Mouse (Mus musculus) neural tube, embryonic 14.5 days (tissue): ENCODE results near the gene Hoxc5. TPM values are rescaled to one million over a fixed set of nuclear protein-coding genes. Genes with fewer than 3 reads are reported as not detected.

Source experiments
- ATAC-seq: fragments of 200-750 bp; cut with Nextera tagmentation; 2 replicates; pipeline ENCODE4 v1.8.0; 2017; ENCODE audit warnings: low read depth, mild to moderate bottlenecking, moderate TSS enrichment, moderate library complexity
- H3K27ac ChIP-seq: fragments of 300-500 bp; sonication (generic); 2 replicates; pipeline ENCODE4 v1.5.1; 2014; ENCODE audit warnings: low read depth, mild to moderate bottlenecking, control low read depth, low read length, moderate library complexity, mixed read lengths
- H3K27me3 ChIP-seq: fragments of 300-500 bp; sonication (generic); 2 replicates; pipeline ENCODE4 v1.6.1; 2014; ENCODE audit warnings: low read length; ENCODE audit not compliant: control insufficient read depth, insufficient read depth
- H3K36me3 ChIP-seq: fragments of 300-500 bp; sonication (generic); 2 replicates; pipeline ENCODE4 v1.6.1; 2014; ENCODE audit warnings: low read length, mixed read lengths; ENCODE audit not compliant: control insufficient read depth, insufficient read depth
- H3K4me1 ChIP-seq: fragments of 300-500 bp; sonication (generic); 2 replicates; pipeline ENCODE4 v1.6.1; 2014; ENCODE audit warnings: low read length; ENCODE audit not compliant: control insufficient read depth, insufficient read depth
- H3K4me2 ChIP-seq: fragments of 300-500 bp; sonication (generic); 2 replicates; pipeline ENCODE4 v1.6.1; 2014; ENCODE audit warnings: mild to moderate bottlenecking, low read depth, low read length, control low read depth
- H3K4me3 ChIP-seq: fragments of 300-500 bp; sonication (generic); 2 replicates; pipeline ENCODE4 v1.5.1; 2014; ENCODE audit warnings: low read depth, low read length, control low read depth, mixed read lengths
- H3K9ac ChIP-seq: fragments of 300-500 bp; sonication (generic); replicated peaks from 2 replicates; pipeline ENCODE4 v1.6.1; 2014; ENCODE audit warnings: low read depth, mild to moderate bottlenecking, control low read depth, low read length, mixed read lengths
- H3K9me3 ChIP-seq: fragments of 300-500 bp; sonication (generic); 2 replicates; pipeline ENCODE4 v1.6.1; 2016; ENCODE audit warnings: low read length; ENCODE audit not compliant: control insufficient read depth
- WGBS: fragments of 180-500 bp; shearing (Covaris S2); extraction: QIAGEN DNeasy Blood & Tissue Kit; methylation state at CpG from one replicate; pipeline ENCODE4 v1.1.7; 2014; 5-methylcytosine and 5-hydroxymethylcytosine counted together
- polyA plus RNA-seq: library from polyadenylated mRNA; unstranded; fragments of >200 nt; fragmentation: Nextera tagmentation; extraction: Ambion mirVana; gene quantifications from 2 replicates; pipeline ENCODE4 v1.2.1, GENCODE M21; 2014

Hoxc5 gene
- polyA plus RNA-seq = 3.6 and 10.2 TPM in 2 replicates

DNA sequence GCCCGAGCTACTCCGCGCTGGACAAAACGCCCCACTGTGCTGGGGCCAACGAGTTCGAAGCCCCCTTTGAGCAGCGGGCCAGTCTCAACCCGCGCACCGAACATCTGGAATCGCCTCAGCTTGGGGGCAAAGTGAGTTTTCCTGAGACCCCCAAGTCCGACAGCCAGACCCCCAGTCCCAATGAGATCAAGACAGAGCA, at the start of gene Hoxc5:
TSS of gene Hoxc5 (plus strand) at position 132 of the 199 bp plus-strand sequence.
- H3K36me3 ChIP-seq = no peaks in the 10 kb centered on the region
- no peaks in the 10 kb centered on the region for H3K9me3 ChIP-seq
- peak within 1 kb of the TSS; percentile 94 for H3K4me2 ChIP-seq
- H3K27ac ChIP-seq = peak within 1 kb of the TSS; percentile 81
- peak within 1 kb of the TSS; percentile 82 for H3K9ac ChIP-seq
- H3K4me3 ChIP-seq = peak within 1 kb of the TSS; percentile 87
- ATAC-seq = no peak
- H3K27me3 ChIP-seq = peaks cover 13% of the 10 kb centered on the region
- H3K4me1 ChIP-seq = peaks cover 6% of the 10 kb centered on the region; the same call in 1 of the 2 replicates
- WGBS = 3% methylated on average over 12 of the region's 12 CpGs

DNA sequence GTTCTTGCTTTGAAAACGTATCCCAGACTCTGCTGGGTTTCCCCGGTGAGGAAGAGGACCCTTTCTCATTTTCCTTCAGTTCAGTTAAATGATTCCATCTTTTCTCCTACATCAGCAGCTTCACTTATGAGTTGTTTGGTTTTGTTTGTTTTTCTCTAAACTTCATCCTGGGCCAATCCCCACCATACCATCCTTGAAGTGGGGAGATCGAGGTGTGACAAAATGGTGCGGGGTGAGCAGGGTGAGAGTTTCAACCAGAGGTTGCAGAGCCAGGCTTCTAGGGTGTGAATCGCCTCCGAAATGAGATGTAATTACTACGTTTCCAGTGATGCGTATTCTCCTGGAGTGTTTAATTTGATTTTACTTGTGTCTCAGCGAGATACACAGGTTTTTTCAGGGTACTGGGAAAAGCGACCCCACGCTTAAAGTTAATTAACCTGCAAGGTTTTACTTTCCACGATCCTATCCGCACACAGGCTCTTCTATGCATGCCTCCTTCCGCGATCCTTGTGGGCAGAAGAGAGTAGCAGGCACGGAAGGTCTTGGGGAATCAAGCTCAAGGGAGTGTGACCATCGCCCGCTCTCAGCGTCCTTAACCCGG, 49.2 kb upstream of the Hoxc5 start:
- H3K9me3 ChIP-seq = no peaks in the 10 kb centered on the region
- no peak overlapping the region for H3K4me3 ChIP-seq
- no peak overlapping the region for H3K27ac ChIP-seq
- peaks cover 54% of the 10 kb centered on the region for H3K27me3 ChIP-seq
- WGBS = under 1% methylated on average over 20 of the region's 20 CpGs
- H3K9ac ChIP-seq = no peak overlapping the region
- no peaks in the 10 kb centered on the region for H3K36me3 ChIP-seq
- H3K4me1 ChIP-seq = no peaks in the 10 kb centered on the region
- ATAC-seq = no peak
- peak overlapping the region; percentile 20; the same call in 1 of the 2 replicates for H3K4me2 ChIP-seq

DNA sequence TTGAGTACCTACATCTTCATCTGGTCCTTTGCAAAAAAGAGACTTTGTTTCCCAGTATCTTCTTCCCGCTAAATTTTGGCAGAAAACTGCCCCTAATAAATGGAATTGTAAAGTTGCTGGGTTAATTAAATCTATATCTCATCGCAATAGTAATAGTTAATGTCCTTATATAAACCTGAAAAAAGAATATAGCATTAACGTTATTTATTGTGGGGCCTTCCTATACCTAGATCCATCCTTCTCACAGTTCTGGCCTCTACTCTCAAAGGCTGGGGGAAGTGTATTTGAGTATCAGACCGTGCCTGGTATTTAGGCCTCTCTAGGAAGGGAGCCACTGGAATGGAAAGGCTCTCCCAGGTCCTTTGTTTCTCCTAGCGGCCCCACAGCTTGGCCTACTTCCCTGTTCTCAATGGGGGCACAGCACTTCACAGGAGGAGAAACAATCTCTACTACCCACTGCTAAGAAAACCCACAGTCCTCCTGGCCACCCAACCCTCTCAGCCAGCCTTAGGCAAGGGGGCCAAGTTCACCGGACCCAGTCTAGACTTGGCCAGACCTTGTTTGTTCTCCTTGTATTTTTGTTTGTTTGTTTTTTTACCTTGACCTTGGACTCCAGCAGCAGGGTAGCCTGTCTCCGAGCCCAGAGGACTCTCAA, 48.5 kb upstream of the Hoxc5 start:
- no peak overlapping the region for H3K27ac ChIP-seq
- peak overlapping the region; percentile 20; the same call in 1 of the 2 replicates for H3K4me2 ChIP-seq
- no peaks in the 10 kb centered on the region for H3K36me3 ChIP-seq
- no peak overlapping the region for H3K9ac ChIP-seq
- H3K9me3 ChIP-seq = no peaks in the 10 kb centered on the region
- peaks cover 54% of the 10 kb centered on the region for H3K27me3 ChIP-seq
- no peak for ATAC-seq
- 3% methylated on average over 7 of the region's 7 CpGs for WGBS
- no peak overlapping the region for H3K4me3 ChIP-seq
- no peaks in the 10 kb centered on the region for H3K4me1 ChIP-seq

DNA sequence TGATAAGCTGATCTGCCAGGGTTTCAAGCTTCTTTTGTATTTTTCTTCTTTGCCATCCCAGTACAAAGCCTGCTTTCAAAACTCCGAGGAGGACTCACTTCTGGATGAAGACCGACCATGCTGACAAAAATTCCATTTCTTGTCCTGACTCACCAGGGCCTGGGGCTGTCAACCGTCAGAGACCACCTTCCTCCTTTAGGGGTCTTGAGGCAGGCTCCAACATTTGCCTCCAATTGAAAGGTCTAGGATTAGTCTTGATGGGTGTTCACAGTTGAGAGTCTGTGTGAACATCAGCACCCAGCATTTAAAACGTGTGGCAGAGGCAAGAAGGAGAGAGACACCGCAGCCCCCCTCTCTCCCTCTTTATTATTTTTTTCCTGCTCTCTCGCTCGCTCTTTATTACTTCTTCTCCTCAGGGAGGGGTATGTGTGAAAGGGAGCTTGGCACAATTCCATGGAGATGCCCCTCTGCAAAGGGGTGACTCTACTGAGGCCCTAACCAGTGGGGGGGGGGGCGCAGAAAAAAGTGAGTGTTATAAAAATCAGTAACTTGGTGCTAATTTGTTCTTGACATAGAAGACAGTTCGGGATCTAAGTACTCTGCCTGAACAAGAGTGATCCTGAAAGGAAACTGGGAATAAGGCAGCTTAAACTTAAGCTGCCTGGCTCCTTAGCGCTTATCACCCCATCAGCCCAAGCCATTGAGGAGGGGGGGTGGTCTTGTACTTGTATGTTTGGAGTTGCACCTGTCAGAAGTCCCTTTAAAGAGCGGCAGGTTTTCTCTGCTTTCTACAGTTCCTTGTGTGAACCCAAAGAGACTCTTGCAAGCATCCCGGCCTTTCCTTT, 47.7 kb upstream of the Hoxc5 start:
- no peak for ATAC-seq
- H3K9me3 ChIP-seq = no peaks in the 10 kb centered on the region
- H3K4me3 ChIP-seq = no peak overlapping the region; the same call in 1 of the 2 replicates
- H3K27ac ChIP-seq = 0 out of 2 replicates have a peak overlapping the region, but pooled peaks have one; percentile 3
- 1% methylated on average over 12 of the region's 12 CpGs for WGBS
- H3K4me1 ChIP-seq = no peaks in the 10 kb centered on the region
- peak overlapping the region; percentile 23; the same call in 1 of the 2 replicates for H3K4me2 ChIP-seq
- H3K27me3 ChIP-seq = peaks cover 52% of the 10 kb centered on the region
- no peaks in the 10 kb centered on the region for H3K36me3 ChIP-seq
- no peak overlapping the region for H3K9ac ChIP-seq

GRCm38 (mm10) chr15:102920619-102921018, 46.6 kb upstream of the Hoxc5 start:
- Histone ChIP-seq H3K36me3 (no peaks in the 10 kb centered on the region), H3K4me2 (peak overlapping the region; percentile 23; the same call in 1 of the 2 replicates), H3K4me1 (no peaks in the 10 kb centered on the region), H3K27ac (no peak overlapping the region), H3K9me3 (no peaks in the 10 kb centered on the region), H3K9ac (no peak overlapping the region), H3K4me3 (no peak overlapping the region), H3K27me3 (peaks cover 50% of the 10 kb centered on the region)
- WGBS = under 1% methylated on average over 19 of the region's 20 CpGs
- peak; percentile 80 for ATAC-seq

DNA sequence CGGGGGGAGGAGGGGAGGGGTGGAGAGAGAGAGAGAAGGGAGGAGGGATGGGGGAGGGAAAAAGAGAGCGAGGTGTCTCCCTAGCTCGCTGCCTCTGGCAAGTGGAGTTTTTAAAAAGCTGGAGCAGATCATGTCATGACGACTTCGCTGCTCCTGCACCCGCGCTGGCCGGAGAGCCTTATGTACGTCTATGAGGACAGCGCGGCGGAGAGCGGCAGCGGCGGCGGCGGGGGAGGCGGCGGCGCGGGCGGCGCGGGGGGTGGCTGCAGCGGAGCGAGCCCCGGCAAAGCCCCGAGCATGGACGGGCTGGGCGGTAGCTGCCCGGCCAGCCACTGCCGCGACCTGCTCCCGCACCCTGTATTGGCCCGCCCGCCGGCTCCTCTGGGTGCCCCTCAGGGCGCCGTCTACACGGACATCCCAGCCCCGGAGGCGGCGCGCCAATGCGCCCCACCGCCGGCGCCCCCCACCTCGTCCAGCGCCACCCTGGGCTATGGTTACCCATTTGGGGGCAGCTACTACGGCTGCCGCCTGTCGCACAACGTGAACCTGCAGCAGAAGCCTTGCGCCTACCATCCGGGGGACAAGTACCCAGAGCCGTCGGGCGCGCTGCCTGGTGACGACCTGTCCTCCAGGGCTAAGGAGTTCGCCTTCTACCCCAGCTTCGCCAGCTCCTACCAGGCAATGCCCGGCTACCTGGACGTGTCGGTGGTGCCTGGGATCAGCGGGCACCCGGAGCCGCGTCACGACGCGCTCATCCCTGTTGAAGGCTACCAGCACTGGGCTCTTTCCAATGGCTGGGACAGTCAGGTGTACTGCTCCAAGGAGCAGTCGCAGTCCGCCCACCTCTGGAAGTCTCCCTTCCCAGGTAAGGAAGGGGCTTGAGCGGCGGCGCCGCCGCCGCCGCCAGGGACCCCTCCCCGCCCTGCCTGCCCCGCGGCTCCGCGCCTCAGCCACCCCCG, 45.9 kb upstream of the Hoxc5 start, which contains the start of gene Hoxc13:
TSS of gene Hoxc13 (plus strand) at position 51 of the 959 bp plus-strand sequence.
- Histone ChIP-seq H3K4me2 (peak within 1 kb of the TSS; percentile 23), H3K36me3 (no peaks in the 10 kb centered on the region), H3K9ac (peak within 1 kb of the TSS; percentile 52), H3K4me1 (no peaks in the 10 kb centered on the region), H3K4me3 (peak within 1 kb of the TSS; percentile 29), H3K27ac (peak within 1 kb of the TSS; percentile 23; the same call in 1 of the 2 replicates), H3K9me3 (no peaks in the 10 kb centered on the region), H3K27me3 (peaks cover 50% of the 10 kb centered on the region)
- under 1% methylated on average over 80 of the region's 88 CpGs for WGBS
- peak; percentile 75 for ATAC-seq

DNA sequence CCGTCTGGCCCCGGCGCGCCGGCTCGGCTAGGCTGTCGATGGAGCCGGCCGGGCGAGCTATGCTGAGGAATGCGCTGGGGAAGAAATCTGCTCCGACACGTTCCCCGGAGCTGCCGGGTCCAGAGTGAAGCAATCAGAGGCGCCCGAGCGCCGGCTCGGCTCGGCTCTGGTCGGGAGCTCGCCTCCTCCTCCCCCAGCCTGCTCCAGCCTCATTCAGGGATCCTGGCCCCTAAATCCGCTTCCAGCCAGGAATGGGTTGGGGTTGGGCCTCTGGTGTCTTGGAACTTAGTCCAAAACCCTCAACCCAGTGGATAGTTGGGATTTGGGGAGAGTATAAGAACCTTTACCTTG, 45.3 kb upstream of the Hoxc5 start:
- Histone ChIP-seq H3K27ac (no peak overlapping the region), H3K36me3 (no peaks in the 10 kb centered on the region), H3K9ac (peak overlapping the region; percentile 52), H3K27me3 (peaks cover 45% of the 10 kb centered on the region), H3K4me3 (peak overlapping the region; percentile 29), H3K4me1 (no peaks in the 10 kb centered on the region), H3K4me2 (no peak overlapping the region), H3K9me3 (no peaks in the 10 kb centered on the region)
- ATAC-seq = no peak
- 2% methylated on average over 21 of the region's 24 CpGs for WGBS

- Histone ChIP-seq H3K4me2 (peak overlapping the region; percentile 23; the same call in 1 of the 2 replicates), H3K4me1 (no peaks in the 10 kb centered on the region), H3K9me3 (no peaks in the 10 kb centered on the region), H3K4me3 (peak overlapping the region; percentile 29; the same call in 1 of the 2 replicates), H3K36me3 (no peaks in the 10 kb centered on the region), H3K9ac (no peak overlapping the region; the same call in 1 of the 2 replicates), H3K27me3 (peaks cover 42% of the 10 kb centered on the region), H3K27ac (no peak overlapping the region)
- WGBS = 13% methylated on average over 6 of the region's 6 CpGs
- no peak for ATAC-seq
These were observed 44.4 kb upstream of the Hoxc5 start for GRCm38 (mm10) chr15:102922636-102923500.
